Mouse (Mus musculus) liver, embryonic 12.5 days (tissue): ENCODE measurements around the gene Plg. TPM values are rescaled to one million over a fixed set of nuclear protein-coding genes. Genes with fewer than 3 reads are reported as not detected.

Experiments
- ATAC-seq: fragments of 200-750 bp; cut with Nextera tagmentation; 2 replicates; pipeline ENCODE4 v1.8.0; 2017; ENCODE audit warnings: moderate number of reproducible peaks, mild to moderate bottlenecking, moderate library complexity
- H3K27ac ChIP-seq: fragments of 300-500 bp; sonication (generic); 2 replicates; pipeline ENCODE4 v1.5.1; 2016; ENCODE audit warnings: mild to moderate bottlenecking
- H3K27me3 ChIP-seq: fragments of 300-500 bp; sonication (generic); replicated peaks from 2 replicates; pipeline ENCODE4 v1.6.1; 2016; ENCODE audit warnings: mild to moderate bottlenecking, moderate library complexity
- H3K36me3 ChIP-seq: fragments of 300-500 bp; sonication (generic); 2 replicates; pipeline ENCODE4 v1.6.1; 2016; ENCODE audit warnings: mild to moderate bottlenecking, moderate library complexity
- H3K4me1 ChIP-seq: fragments of 300-500 bp; sonication (generic); 2 replicates; pipeline ENCODE4 v1.6.1; 2016
- H3K4me2 ChIP-seq: fragments of 300-500 bp; sonication (generic); 2 replicates; pipeline ENCODE4 v1.6.1; 2016; ENCODE audit warnings: mild to moderate bottlenecking, moderate library complexity
- H3K4me3 ChIP-seq: fragments of 300-500 bp; sonication (generic); 2 replicates; pipeline ENCODE4 v1.5.1; 2016; ENCODE audit warnings: mild to moderate bottlenecking, moderate library complexity
- H3K9ac ChIP-seq: fragments of 300-500 bp; sonication (generic); 2 replicates; pipeline ENCODE4 v1.6.1; 2016; ENCODE audit warnings: mild to moderate bottlenecking, moderate library complexity
- H3K9me3 ChIP-seq: fragments of 300-500 bp; sonication (generic); replicated peaks from 2 replicates; pipeline ENCODE4 v1.6.1; 2016; ENCODE audit warnings: mild to moderate bottlenecking, moderate library complexity
- WGBS: fragments of 180-500 bp; shearing (Covaris S2); methylation state at CpG from one replicate; pipeline ENCODE4 v1.1.7; 2016; ENCODE audit not compliant: insufficient replicate concordance; 5-methylcytosine and 5-hydroxymethylcytosine counted together
- polyA plus RNA-seq: library from polyadenylated mRNA; unstranded; fragments of >200 nt; fragmentation: Nextera tagmentation; extraction: Ambion mirVana; gene quantifications from 2 replicates; pipeline ENCODE4 v1.2.1, GENCODE M21; 2016

Plg gene
- polyA plus RNA-seq, 1 experiment from 2014 or later, result 139 TPM

GRCm38 (mm10) chr17:12396163-12396677 is 17.8 kb downstream of the Plg start:
- Histone ChIP-seq H3K36me3 (no peaks in the 10 kb centered on the region; the same call in 1 of the 2 replicates), H3K27ac (no peak overlapping the region), H3K4me3 (no peak overlapping the region), H3K9ac (no peak overlapping the region), H3K9me3 (no peaks in the 10 kb centered on the region), H3K27me3 (peaks cover 26% of the 10 kb centered on the region), H3K4me1 (no peaks in the 10 kb centered on the region), H3K4me2 (no peak overlapping the region)
- no peak for ATAC-seq
- whole genome bisulfite sequencing, result 76% methylated on average over 9 of the region's 9 CpGs

GRCm38 (mm10) chr17:12403420-12403819 is 25.0 kb downstream of the Plg start:
- no peaks in the 10 kb centered on the region for H3K27me3 ChIP-seq
- H3K4me3 ChIP-seq, result no peak overlapping the region
- no peak overlapping the region for H3K27ac ChIP-seq
- H3K9ac ChIP-seq, result no peak overlapping the region
- H3K4me2 ChIP-seq, result no peak overlapping the region
- 0 out of 2 replicates have a peak, but pooled peaks cover 5% of the 10 kb centered on the region for H3K9me3 ChIP-seq
- peaks cover 39% of the 10 kb centered on the region for H3K36me3 ChIP-seq
- ATAC-seq, result no peak
- WGBS, result 55% methylated on average over 7 of the region's 7 CpGs
- H3K4me1 ChIP-seq, result no peaks in the 10 kb centered on the region

- ATAC-seq, result no peak
- H3K4me3 ChIP-seq, result no peak overlapping the region
- H3K27me3 ChIP-seq, result no peaks in the 10 kb centered on the region
- no peak overlapping the region for H3K4me2 ChIP-seq
- H3K36me3 ChIP-seq, result peaks cover 17% of the 10 kb centered on the region
- no peak overlapping the region for H3K9ac ChIP-seq
- 0 out of 2 replicates have a peak, but pooled peaks cover 5% of the 10 kb centered on the region for H3K9me3 ChIP-seq
- WGBS, result 70% methylated on average over 11 of the region's 11 CpGs
- H3K27ac ChIP-seq, result no peak overlapping the region
- H3K4me1 ChIP-seq, result no peaks in the 10 kb centered on the region
These were observed 31.0 kb downstream of the Plg start for GRCm38 (mm10) chr17:12409346-12409944.

- no peak overlapping the region for H3K27ac ChIP-seq
- H3K4me2 ChIP-seq, result no peak overlapping the region
- 61% methylated on average over 10 of the region's 10 CpGs for WGBS
These were observed 33.9 kb downstream of the Plg start for GRCm38 (mm10) chr17:12412181-12412890.

GRCm38 (mm10) chr17:12412891-12413237 is 34.5 kb downstream of the Plg start:
- no peak overlapping the region for H3K4me3 ChIP-seq
- H3K9ac ChIP-seq, result no peak overlapping the region
- no peak overlapping the region for H3K27ac ChIP-seq
- no peaks in the 10 kb centered on the region for H3K36me3 ChIP-seq
- H3K9me3 ChIP-seq, result no peaks in the 10 kb centered on the region
- H3K4me2 ChIP-seq, result no peak overlapping the region
- 55% methylated on average over 3 of the region's 3 CpGs for WGBS
- H3K27me3 ChIP-seq, result no peaks in the 10 kb centered on the region
- ATAC-seq, result no peak
- H3K4me1 ChIP-seq, result peaks cover 6% of the 10 kb centered on the region

More at GRCm38 (mm10) chr17:12412181-12412890, 33.9 kb downstream of the Plg start:
- Histone ChIP-seq H3K9ac (no peak overlapping the region), H3K4me1 (peaks cover 6% of the 10 kb centered on the region), H3K9me3 (no peaks in the 10 kb centered on the region), H3K4me3 (no peak overlapping the region), H3K36me3 (0 out of 2 replicates have a peak, but pooled peaks cover 2% of the 10 kb centered on the region), H3K27me3 (no peaks in the 10 kb centered on the region)
- ATAC-seq, result no peak

GRCm38 (mm10) chr17:12415031-12415735 is 36.8 kb downstream of the Plg start:
- peaks cover 9% of the 10 kb centered on the region for H3K36me3 ChIP-seq
- no peak overlapping the region for H3K4me2 ChIP-seq
- no peaks in the 10 kb centered on the region for H3K9me3 ChIP-seq
- H3K4me1 ChIP-seq, result peaks cover 6% of the 10 kb centered on the region
- peak overlapping the region; percentile 32; the same call in 1 of the 2 replicates for H3K27ac ChIP-seq
- no peaks in the 10 kb centered on the region for H3K27me3 ChIP-seq
- no peak overlapping the region for H3K4me3 ChIP-seq
- no peak overlapping the region for H3K9ac ChIP-seq
- WGBS, result 45% methylated on average over 15 of the region's 15 CpGs
- ATAC-seq, result peak; percentile 53

DNA sequence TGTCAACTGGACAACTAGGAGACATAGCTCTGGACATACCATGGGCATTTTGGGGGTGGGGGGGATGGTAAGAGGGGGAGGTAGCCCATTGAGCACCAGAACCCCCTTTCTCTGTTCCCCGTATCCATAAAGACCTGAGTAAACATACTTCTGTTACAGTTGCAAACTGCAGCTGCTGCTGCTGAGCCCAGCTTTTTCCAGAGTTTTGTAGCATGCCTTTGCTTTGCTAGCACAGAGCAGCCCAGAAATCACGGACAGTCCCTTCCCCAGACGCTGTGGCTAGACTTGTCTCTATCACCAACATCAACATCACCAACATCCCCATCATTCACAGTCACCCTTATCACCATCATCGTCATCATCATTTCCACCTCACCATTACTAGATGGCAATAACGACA is 37.3 kb downstream of the Plg start:
- Histone ChIP-seq H3K27me3 (no peaks in the 10 kb centered on the region), H3K9ac (no peak overlapping the region), H3K9me3 (no peaks in the 10 kb centered on the region), H3K4me1 (peaks cover 6% of the 10 kb centered on the region), H3K36me3 (peaks cover 9% of the 10 kb centered on the region), H3K27ac (no peak overlapping the region), H3K4me3 (no peak overlapping the region), H3K4me2 (no peak overlapping the region)
- WGBS, result 66% methylated on average over 5 of the region's 5 CpGs
- no peak for ATAC-seq

DNA sequence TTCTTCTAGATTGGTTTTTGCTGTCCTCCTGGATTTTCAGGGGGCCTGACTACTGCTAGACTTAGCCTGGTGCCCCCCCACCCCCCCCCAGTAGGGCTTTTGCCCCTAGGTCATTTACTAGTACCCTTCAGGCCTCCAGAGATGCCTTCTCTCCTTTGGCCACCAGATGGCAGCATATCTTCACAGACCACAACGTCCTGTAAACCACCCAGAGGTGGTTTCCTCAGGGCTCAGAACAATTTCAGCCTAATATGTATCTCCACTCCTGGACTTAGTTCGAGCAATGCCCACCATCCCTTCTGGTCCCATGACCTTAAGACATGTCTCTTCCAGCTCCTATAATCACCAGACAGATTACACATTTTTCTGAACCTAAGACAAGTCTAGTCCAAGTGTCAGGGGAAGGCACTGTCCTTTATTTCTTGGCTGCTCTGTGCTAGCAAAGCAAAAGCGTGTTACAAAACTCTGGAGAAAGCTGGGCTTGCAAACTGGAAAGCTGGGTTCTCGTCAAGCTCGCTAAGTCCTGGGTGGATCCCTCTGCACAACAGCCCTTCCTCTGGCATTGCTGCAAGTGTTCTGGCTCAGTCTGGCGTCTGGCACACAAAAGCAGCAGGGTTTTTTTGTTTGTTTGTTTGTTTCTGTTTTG is 38.0 kb downstream of the Plg start:
- Histone ChIP-seq H3K9me3 (no peaks in the 10 kb centered on the region), H3K4me3 (no peak overlapping the region), H3K4me2 (no peak overlapping the region), H3K36me3 (peaks cover 13% of the 10 kb centered on the region), H3K27me3 (no peaks in the 10 kb centered on the region), H3K9ac (no peak overlapping the region), H3K4me1 (peaks cover 6% of the 10 kb centered on the region), H3K27ac (no peak overlapping the region)
- 0 out of 2 replicates have a peak, but pooled peaks have one; percentile 7 for ATAC-seq
- 35% methylated on average over 6 of the region's 6 CpGs for WGBS

DNA sequence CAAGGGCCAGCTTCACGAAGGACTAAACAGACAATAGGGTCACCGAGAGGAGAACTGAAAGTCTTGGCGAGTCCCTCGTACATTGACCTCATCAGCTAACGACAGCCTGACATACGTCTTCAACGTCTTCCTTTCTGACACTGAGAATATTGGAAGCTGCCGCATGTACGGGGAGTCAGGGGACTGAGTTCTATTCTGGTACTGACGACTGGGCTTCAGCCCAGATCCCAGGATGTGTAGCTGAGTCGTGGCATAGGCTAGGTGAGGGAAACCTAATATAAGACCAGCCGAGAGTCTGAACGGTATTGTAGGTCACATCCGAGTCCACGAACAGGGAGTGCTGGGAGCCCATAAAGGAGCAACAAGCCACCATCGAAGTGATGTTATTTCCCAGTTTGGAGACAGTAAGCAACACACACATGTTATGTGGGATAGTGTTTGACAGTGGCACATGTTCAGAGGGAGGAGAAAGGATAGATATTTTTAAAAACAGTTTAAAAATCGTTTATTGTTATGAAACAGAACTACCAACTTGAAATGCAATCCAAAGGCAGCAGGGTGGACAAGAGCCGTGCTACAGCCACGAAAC is 41.2 kb downstream of the Plg start:
- WGBS, result 67% methylated on average over 19 of the region's 19 CpGs
- Histone ChIP-seq H3K36me3 (peaks cover 13% of the 10 kb centered on the region), H3K27me3 (no peaks in the 10 kb centered on the region), H3K9ac (no peak overlapping the region), H3K4me1 (peaks cover 6% of the 10 kb centered on the region), H3K4me3 (no peak overlapping the region), H3K9me3 (no peaks in the 10 kb centered on the region), H3K27ac (no peak overlapping the region), H3K4me2 (no peak overlapping the region)
- no peak for ATAC-seq

GRCm38 (mm10) chr17:12420886-12421574 is 42.6 kb downstream of the Plg start:
- 67% methylated on average over 16 of the region's 16 CpGs for WGBS
- H3K27me3 ChIP-seq, result no peaks in the 10 kb centered on the region
- H3K27ac ChIP-seq, result no peak overlapping the region
- ATAC-seq, result no peak
- no peak overlapping the region for H3K9ac ChIP-seq
- no peaks in the 10 kb centered on the region for H3K4me1 ChIP-seq
- H3K36me3 ChIP-seq, result peaks cover 13% of the 10 kb centered on the region
- no peaks in the 10 kb centered on the region for H3K9me3 ChIP-seq
- no peak overlapping the region for H3K4me3 ChIP-seq
- H3K4me2 ChIP-seq, result no peak overlapping the region

DNA sequence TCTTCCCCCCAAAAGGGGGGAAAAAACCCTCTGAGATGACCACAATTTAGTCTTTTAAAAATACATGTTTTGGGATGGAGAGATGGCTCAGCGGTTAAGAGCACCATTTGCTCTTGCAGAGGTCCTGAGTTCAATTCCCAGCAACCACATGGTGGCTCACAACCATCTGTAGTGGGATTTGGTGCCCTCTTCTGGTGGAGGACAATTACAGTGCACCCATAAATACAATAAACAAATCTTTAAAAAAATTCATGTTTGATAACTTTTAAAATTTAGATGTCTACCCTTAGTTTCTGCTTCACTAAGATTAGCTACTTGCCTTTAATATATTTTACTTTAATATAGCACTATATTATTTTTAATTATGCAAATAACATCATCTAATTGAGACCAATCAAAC is 43.7 kb downstream of the Plg start:
- Histone ChIP-seq H3K4me1 (peaks cover 8% of the 10 kb centered on the region), H3K27ac (no peak overlapping the region), H3K36me3 (peaks cover 13% of the 10 kb centered on the region), H3K4me2 (no peak overlapping the region), H3K9ac (no peak overlapping the region), H3K4me3 (no peak overlapping the region), H3K9me3 (no peaks in the 10 kb centered on the region), H3K27me3 (no peaks in the 10 kb centered on the region)
- 75% methylated on average over 1 of the region's 1 CpGs for WGBS
- ATAC-seq, result no peak
